Mouse (Mus musculus): ENCODE data around the gene Aqp9.

Aqp9 gene

GRCm38 (mm10) chr9:71168511-71168910 is at the start of gene Aqp9:
Gene Aqp9, minus strand, starts transcription at chr9:71168682.
- DNase-seq, result no peak

- DNase-seq, result no peak
Measured at GRCm38 (mm10) chr9:71217793-71218095, 49.3 kb upstream of the Aqp9 start.

- no peak for DNase-seq
Measured at GRCm38 (mm10) chr9:71216996-71217792, 48.7 kb upstream of the Aqp9 start.

GRCm38 (mm10) chr9:71216036-71216995 is 47.8 kb upstream of the Aqp9 start:
- DNase-seq, result peak; percentile 28

GRCm38 (mm10) chr9:71215248-71216035 is 47.0 kb upstream of the Aqp9 start, which contains the start of gene Aldh1a2:
Gene Aldh1a2, plus strand, starts transcription at chr9:71215789.
- peak; percentile 77 for DNase-seq

GRCm38 (mm10) chr9:71213636-71214035 is 45.2 kb upstream of the Aqp9 start:
- DNase-seq, result no peak

- DNase-seq, result peak; percentile 24
Measured at GRCm38 (mm10) chr9:71210870-71211269, 42.4 kb upstream of the Aqp9 start.

- no peak for DNase-seq
Measured at GRCm38 (mm10) chr9:71209299-71209698, 40.8 kb upstream of the Aqp9 start.

GRCm38 (mm10) chr9:71202265-71202664 is 33.8 kb upstream of the Aqp9 start:
- no peak for DNase-seq

GRCm38 (mm10) chr9:71198826-71199225 is 30.3 kb upstream of the Aqp9 start:
- no peak for DNase-seq

- peak; percentile 84 for DNase-seq
Measured at GRCm38 (mm10) chr9:71188647-71189415, 20.3 kb upstream of the Aqp9 start.

GRCm38 (mm10) chr9:71187396-71187795 is 18.9 kb upstream of the Aqp9 start:
- DNase-seq, result no peak

- no peak for DNase-seq
Measured at GRCm38 (mm10) chr9:71185823-71186222, 17.3 kb upstream of the Aqp9 start.

GRCm38 (mm10) chr9:71185285-71185684 is 16.8 kb upstream of the Aqp9 start:
- no peak for DNase-seq

- no peak for DNase-seq
Measured at GRCm38 (mm10) chr9:71179964-71180700, 11.7 kb upstream of the Aqp9 start.

GRCm38 (mm10) chr9:71179276-71179896 is 10.9 kb upstream of the Aqp9 start:
- no peak for DNase-seq

- no peak for DNase-seq
Measured at GRCm38 (mm10) chr9:71175686-71176085, 7.2 kb upstream of the Aqp9 start.

GRCm38 (mm10) chr9:71174316-71174975 is 6.0 kb upstream of the Aqp9 start:
- DNase-seq, result no peak

GRCm38 (mm10) chr9:71173533-71173932 is 5.1 kb upstream of the Aqp9 start:
- DNase-seq, result no peak

GRCm38 (mm10) chr9:71167473-71168215 is 838 bp downstream of the Aqp9 start:
- DNase-seq, result no peak
